Mouse (Mus musculus) MEL (cell line): ENCODE results near the gene Dnase2b. TPM values are rescaled to one million over a fixed set of nuclear protein-coding genes. Genes with fewer than 3 reads are reported as not detected.

Source experiments
- DNase-seq: peaks from one replicate; pipeline ENCODE4 v3.0.0; 2011; ENCODE audit warnings: low read depth, low spot score
- H3K27ac ChIP-seq: 2 replicates; pipeline ENCODE4 v1.5.1; 2012; ENCODE audit warnings: low read depth, mild to moderate bottlenecking, control low read depth, low read length, moderate library complexity; ENCODE audit not compliant: control insufficient read depth
- H3K27me3 ChIP-seq, 2 experiments: fragments of 150-350 bp in 1 of 2; sonication (generic) in 1 of 2; 2 replicates each; pipeline ENCODE4 v1.6.1; 2012; ENCODE audit warnings: low read length in 2 of 2, mild to moderate bottlenecking in 2 of 2, improper control_type of control experiment in 1 of 2, moderate library complexity in 1 of 2; ENCODE audit not compliant: insufficient read depth in 2 of 2, control insufficient read depth in 1 of 2
- H3K36me3 ChIP-seq, 2 experiments: 2 replicates each; pipeline ENCODE4 v1.6.1; 2012 to 2014; ENCODE audit warnings: low read length in 2 of 2, improper control_type of control experiment in 1 of 2, inconsistent platforms in 1 of 2, mild to moderate bottlenecking in 1 of 2; ENCODE audit not compliant: insufficient read depth in 2 of 2, control insufficient read depth in 1 of 2
- H3K4me1 ChIP-seq, 2 experiments: fragments of 150-350 bp in 1 of 2; sonication (generic) in 1 of 2; 2 replicates each; pipeline ENCODE4 v1.6.1; 2012; ENCODE audit warnings: low read length in 2 of 2, improper control_type of control experiment in 1 of 2, mild to moderate bottlenecking in 1 of 2; ENCODE audit not compliant: insufficient read depth in 2 of 2, control insufficient read depth in 1 of 2
- H3K4me3 ChIP-seq, 2 experiments: fragments of 150-350 bp in 1 of 2; sonication (generic) in 1 of 2; 2 replicates each; pipeline ENCODE4 v1.5.1; 2012; ENCODE audit warnings: low read depth in 2 of 2, low read length in 2 of 2, mild to moderate bottlenecking in 2 of 2, moderate library complexity in 2 of 2, control low read depth in 1 of 2, improper control_type of control experiment in 1 of 2; ENCODE audit not compliant: control insufficient read depth in 1 of 2, insufficient read depth in 1 of 2
- H3K79me2 ChIP-seq: 2 replicates; pipeline ENCODE4 v1.6.1; 2012; ENCODE audit warnings: mild to moderate bottlenecking, low read length, moderate library complexity; ENCODE audit not compliant: control insufficient read depth, poor library complexity, insufficient read depth
- H3K9ac ChIP-seq: 2 replicates; pipeline ENCODE4 v1.6.1; 2012; ENCODE audit warnings: low read depth, mild to moderate bottlenecking, control low read depth, low read length, moderate library complexity; ENCODE audit not compliant: control insufficient read depth, poor library complexity, severe bottlenecking
- H3K9me3 ChIP-seq: fragments of 150-350 bp; sonication (generic); replicated peaks from 2 replicates; pipeline ENCODE4 v1.6.1; 2012; ENCODE audit warnings: mild to moderate bottlenecking, low read length, improper control_type of control experiment, moderate library complexity; ENCODE audit not compliant: insufficient read depth
- CHD1 ChIP-seq: IDR thresholded peaks from 2 replicates; pipeline ENCODE4 v1.6.1; 2012; ENCODE audit warnings: low read depth, mild to moderate bottlenecking, inconsistent platforms, low read length, improper control_type of control experiment
- ELF1 ChIP-seq: IDR thresholded peaks from 2 replicates; pipeline ENCODE4 v1.6.1; 2014; ENCODE audit warnings: low read depth, mild to moderate bottlenecking, inconsistent platforms, low read length, improper control_type of control experiment, moderate library complexity
- EP300 ChIP-seq, 2 experiments: IDR thresholded peaks; 2 replicates each; pipeline ENCODE4 v1.6.1; 2011; ENCODE audit warnings: improper control_type of control experiment in 2 of 2, low read length in 2 of 2, low read depth in 1 of 2, mild to moderate bottlenecking in 1 of 2
- MAFK ChIP-seq: IDR thresholded peaks from 2 replicates; pipeline ENCODE4 v1.6.1; 2011; ENCODE audit warnings: low read depth, mild to moderate bottlenecking, low read length, improper control_type of control experiment, borderline replicate concordance
- MEF2A ChIP-seq: IDR thresholded peaks from 2 replicates; pipeline ENCODE4 v1.6.1; 2014; ENCODE audit warnings: low read depth, mild to moderate bottlenecking, inconsistent platforms, low read length, improper control_type of control experiment; ENCODE audit not compliant: poor library complexity, insufficient replicate concordance, severe bottlenecking; ENCODE audit errors: extremely low read depth
- MYB ChIP-seq: IDR thresholded peaks from 2 replicates; pipeline ENCODE4 v1.6.1; 2011; ENCODE audit warnings: mild to moderate bottlenecking, low read depth, low read length, improper control_type of control experiment
- NRF1 ChIP-seq: IDR thresholded peaks from 2 replicates; pipeline ENCODE4 v1.6.1; 2014; ENCODE audit warnings: low read depth, mild to moderate bottlenecking, inconsistent platforms, low read length, improper control_type of control experiment, moderate library complexity; ENCODE audit not compliant: poor library complexity, insufficient read depth, severe bottlenecking
- POLR2AphosphoS2 ChIP-seq: IDR thresholded peaks from 2 replicates; pipeline ENCODE4 v1.6.1; 2011; ENCODE audit warnings: low read length, improper control_type of control experiment
- POLR2AphosphoS5 ChIP-seq: IDR thresholded peaks from 2 replicates; pipeline ENCODE4 v1.6.1; 2012; ENCODE audit warnings: low read depth, borderline replicate concordance, mild to moderate bottlenecking, inconsistent platforms, low read length, moderate library complexity, mixed read lengths
- RAD21 ChIP-seq: IDR thresholded peaks from 2 replicates; pipeline ENCODE4 v1.6.1; 2011; ENCODE audit warnings: mild to moderate bottlenecking, low read depth, low read length, improper control_type of control experiment
- RCOR1 ChIP-seq: IDR thresholded peaks from 2 replicates; pipeline ENCODE4 v1.6.1; 2012; ENCODE audit warnings: low read depth, mild to moderate bottlenecking, inconsistent platforms, low read length, improper control_type of control experiment
- SIN3A ChIP-seq: IDR thresholded peaks from 2 replicates; pipeline ENCODE4 v1.6.1; 2012; ENCODE audit warnings: low read length, improper control_type of control experiment, inconsistent platforms
- SMC3 ChIP-seq: IDR thresholded peaks from 2 replicates; pipeline ENCODE4 v1.6.1; 2011; ENCODE audit warnings: low read depth, low read length, improper control_type of control experiment
- UBTF ChIP-seq: IDR thresholded peaks from 2 replicates; pipeline ENCODE4 v1.6.1; 2012; ENCODE audit warnings: low read depth, mild to moderate bottlenecking, inconsistent platforms, low read length, improper control_type of control experiment, moderate library complexity, borderline replicate concordance; ENCODE audit not compliant: insufficient read depth
- USF1 ChIP-seq: IDR thresholded peaks from 2 replicates; pipeline ENCODE4 v1.6.1; 2014; ENCODE audit warnings: low read depth, mild to moderate bottlenecking, inconsistent platforms, low read length, improper control_type of control experiment, moderate library complexity
- USF2 ChIP-seq, 2 experiments: IDR thresholded peaks; 2 replicates each; pipeline ENCODE4 v1.6.1; 2011 to 2012; ENCODE audit warnings: improper control_type of control experiment in 2 of 2, low read length in 2 of 2, borderline replicate concordance in 1 of 2, inconsistent platforms in 1 of 2, low read depth in 1 of 2, mild to moderate bottlenecking in 1 of 2; ENCODE audit not compliant: insufficient read depth in 1 of 2
- ZC3H11A ChIP-seq: IDR thresholded peaks from 2 replicates; pipeline ENCODE4 v1.6.1; 2012; ENCODE audit warnings: low read depth, mild to moderate bottlenecking, inconsistent platforms, low read length, improper control_type of control experiment
- polyA plus RNA-seq, 2 experiments: library from polyadenylated mRNA; stranded (reverse) in 1 of 2; unstranded in 1 of 2; fragments of >175 nt in 1 of 2; fragments of >200 nt in 1 of 2; gene quantifications; 2 replicates each; pipeline versions ENCODE4 v1.2.1 to v1.2.4; 2012; ENCODE audit warnings: low replicate concordance in 2 of 2, low read depth in 1 of 2; ENCODE audit not compliant: insufficient read length in 2 of 2, insufficient read depth in 1 of 2, missing spikeins in 1 of 2
- total RNA-seq: library from RNA; depleted of rRNA; stranded (reverse); fragments of 300-350 nt; gene quantifications from 2 replicates; pipeline ENCODE4 v1.2.3, GENCODE M21; 2012

Dnase2b gene
- total and polyA plus RNA-seq, 3 experiments: not detected

GRCm38 (mm10) chr3:146628227-146628982, 13.0 kb upstream of the Dnase2b start:
- H3K4me1 ChIP-seq: no peaks in the 10 kb centered on the region
- no peaks in the 10 kb centered on the region for H3K36me3 ChIP-seq
- no peak overlapping the region for H3K27ac ChIP-seq
- H3K9me3 ChIP-seq: no peaks in the 10 kb centered on the region
- no peak overlapping the region for H3K9ac ChIP-seq
- H3K4me3 ChIP-seq: no peak overlapping the region
- TF ChIP-seq CHD1 (no peak), EP300 (IDR thresholded peaks at IDR 0.05; ENCODE audit: low read depth in 1 of 2, low read length in 2 of 2) (no peak), USF2 (IDR thresholded peaks at IDR 0.05; ENCODE audit: borderline replicate concordance in 1 of 2, insufficient read depth in 1 of 2, low read depth in 1 of 2, low read length in 2 of 2) (no peak), UBTF (no peak), SMC3 (no peak), RAD21 (no peak), POLR2AphosphoS2 (no peak), MYB (no peak), ELF1 (no peak), MEF2A (no peak), USF1 (no peak)
- TF ChIP-seq, all 39 proteins: peak for 0
- H3K79me2 ChIP-seq: no peaks in the 10 kb centered on the region
- DNase-seq: no peak
- H3K27me3 ChIP-seq: peaks cover 0 to 5% of the 10 kb centered on the region in 2 experiments; a peak in 1 of 4 replicates

- Histone ChIP-seq H3K27ac (no peak overlapping the region), H3K27me3 (peaks cover 0 to 5% of the 10 kb centered on the region in 2 experiments; a peak in 1 of 4 replicates), H3K9me3 (no peaks in the 10 kb centered on the region), H3K9ac (no peak overlapping the region), H3K79me2 (no peaks in the 10 kb centered on the region), H3K36me3 (no peaks in the 10 kb centered on the region), H3K4me3 (no peak overlapping the region), H3K4me1 (no peaks in the 10 kb centered on the region)
- TF ChIP-seq POLR2AphosphoS5 (no peak), RCOR1 (no peak), NRF1 (no peak), SMC3 (no peak), MAFK (no peak), SIN3A (no peak), ZC3H11A (no peak)
- DNase-seq: no peak
These were observed 10.4 kb upstream of the Dnase2b start for GRCm38 (mm10) chr3:146625766-146626165.
